Mouse (Mus musculus): Measurements from ENCODE around the gene Cpne5. TPM values are rescaled to one million over a fixed set of nuclear protein-coding genes. Genes with fewer than 3 reads are reported as not detected.
A peak's percentile ranks its signal among the peaks of the same experiment; 100 is the strongest.
"Not testable (repeated sequence)": the region's sequence is repeated elsewhere in the genome, so short reads cannot be mapped to it uniquely, and the experiment has no call there.

The Cpne5 gene
- total RNA-seq, 2 experiments from 2014 or later = 67.9 to 81.9 TPM

GRCm38 (mm10) chr17:29258025-29258558 lies 20.1 kb upstream of the Cpne5 start:
- DNase-seq = no peak
- intact Hi-C loops (cut with DNase I) = loop anchor here (10.0 kb wide), 1 partner anchor 257 kb away; no protein-coding TSS in a partner anchor

GRCm38 (mm10) chr17:29257001-29257511 lies 19.1 kb upstream of the Cpne5 start:
- no peak for DNase-seq
- intact Hi-C loops (cut with DNase I) = loop anchor here (10.0 kb wide), 1 partner anchor 258 kb away; no protein-coding TSS in a partner anchor

- intact Hi-C loops (cut with DNase I) = loop anchor here (10.0 kb wide), 1 partner anchor 258 kb away; no protein-coding TSS in a partner anchor
- no peak for DNase-seq
Measured at GRCm38 (mm10) chr17:29256507-29256906, 18.5 kb upstream of the Cpne5 start.

GRCm38 (mm10) chr17:29254784-29255183 lies 16.8 kb upstream of the Cpne5 start:
- intact Hi-C loops (cut with DNase I) = loop anchor here (10.0 kb wide), 1 partner anchor 260 kb away; no protein-coding TSS in a partner anchor
- DNase-seq = not testable (repeated sequence)

- DNase-seq = no peak
- intact Hi-C loops (cut with DNase I) = loop anchor here (10.0 kb wide), 1 partner anchor 261 kb away; no protein-coding TSS in a partner anchor
Measured at GRCm38 (mm10) chr17:29253684-29254083, 15.7 kb upstream of the Cpne5 start.

- no peak for DNase-seq
- intact Hi-C loops (cut with DNase I) = loop anchor here (10.0 kb wide), 1 partner anchor 262 kb away; no protein-coding TSS in a partner anchor
Measured at GRCm38 (mm10) chr17:29253236-29253635, 15.3 kb upstream of the Cpne5 start.

- intact Hi-C loops (cut with DNase I) = loop anchor here (10.0 kb wide), 1 partner anchor 263 kb away; no protein-coding TSS in a partner anchor
- peak; percentile 71 for DNase-seq
Measured at GRCm38 (mm10) chr17:29251608-29252390, 13.8 kb upstream of the Cpne5 start.

GRCm38 (mm10) chr17:29251006-29251405 lies 13.0 kb upstream of the Cpne5 start:
- intact Hi-C loops (cut with DNase I) = loop anchor here (10.0 kb wide), 1 partner anchor 264 kb away; no protein-coding TSS in a partner anchor
- not testable (repeated sequence) for DNase-seq

- intact Hi-C loops (cut with DNase I) = loop anchor here (5.0 kb wide), 1 partner anchor 202 kb away; no protein-coding TSS in a partner anchor
- peak; percentile 73 for DNase-seq
Measured at GRCm38 (mm10) chr17:29249512-29249911, 11.5 kb upstream of the Cpne5 start.

- intact Hi-C loops (cut with DNase I) = loop anchor here (5.0 kb wide), 1 partner anchor 201 kb away; no protein-coding TSS in a partner anchor
- DNase-seq = no peak
Measured at GRCm38 (mm10) chr17:29247881-29248280, 9.9 kb upstream of the Cpne5 start.

- intact Hi-C loops (cut with DNase I) = loop anchor here (5.0 kb wide), 1 partner anchor 199 kb away; no protein-coding TSS in a partner anchor
- DNase-seq = no peak
Measured at GRCm38 (mm10) chr17:29246602-29247001, 8.6 kb upstream of the Cpne5 start.

GRCm38 (mm10) chr17:29245725-29246124 lies 7.8 kb upstream of the Cpne5 start:
- peak; percentile 27 for DNase-seq
- intact Hi-C loops (cut with DNase I) = loop anchor here (5.0 kb wide), 1 partner anchor 198 kb away; no protein-coding TSS in a partner anchor

- intact Hi-C loops (cut with DNase I) = loop anchor here (5.0 kb wide), 1 partner anchor 198 kb away; no protein-coding TSS in a partner anchor
- no peak for DNase-seq
Measured at GRCm38 (mm10) chr17:29244912-29245311, 6.9 kb upstream of the Cpne5 start.

GRCm38 (mm10) chr17:29238421-29238945 lies 516 bp upstream of the Cpne5 start:
- peak; percentile 44 for DNase-seq
- intact Hi-C loops (cut with DNase I) = loop anchor here (5.0 kb wide), 1 partner anchor 61 kb away; no protein-coding TSS in a partner anchor

- no peak for DNase-seq
- intact Hi-C loops (cut with DNase I) = loop anchor here (5.0 kb wide), 1 partner anchor 60 kb away; no protein-coding TSS in a partner anchor
Measured at GRCm38 (mm10) chr17:29237267-29237771, 648 bp downstream of the Cpne5 start.

- DNase-seq = no peak
- intact Hi-C loops (cut with DNase I) = loop anchor here (5.0 kb wide), 1 partner anchor 59 kb away; no protein-coding TSS in a partner anchor
Measured at GRCm38 (mm10) chr17:29236111-29236510, 1.9 kb downstream of the Cpne5 start.

- intact Hi-C loops (cut with DNase I) = no loop called here
- DNase-seq = no peak
Measured at GRCm38 (mm10) chr17:29231109-29231508, 6.9 kb downstream of the Cpne5 start.

GRCm38 (mm10) chr17:29220631-29221030 lies 17.3 kb downstream of the Cpne5 start:
- no peak for DNase-seq
- intact Hi-C loops (cut with DNase I) = no loop called here

- intact Hi-C loops (cut with DNase I) = no loop called here
- DNase-seq = no peak
Measured at GRCm38 (mm10) chr17:29218017-29218416, 19.9 kb downstream of the Cpne5 start.

GRCm38 (mm10) chr17:29216078-29216477 lies 21.9 kb downstream of the Cpne5 start:
- intact Hi-C loops (cut with DNase I) = no loop called here
- peak; percentile 41 for DNase-seq
